Mouse (Mus musculus) inflammation-experienced regulatory T-cells (primary cell): ENCODE measurements around the gene Olfr398. TPM values are rescaled to one million over a fixed set of nuclear protein-coding genes. Genes with fewer than 3 reads are reported as not detected.

ENCODE experiments used
- polyA plus RNA-seq, 2 experiments: library from polyadenylated mRNA; unstranded; fragments of 100-300 nt; shearing (Covaris generic); gene quantifications; one replicate each; pipeline ENCODE4 v1.2.1; 2017

The Olfr398 gene
- polyA plus RNA-seq, result under 1 TPM; 0.28 to 0.37 TPM

GRCm38 (mm10) chr11:73990307-73990706 lies at the start of gene Olfr398:
Olfr398 (minus strand) TSS chr11:73990407.

GRCm38 (mm10) chr11:73960517-73960916 lies 29.7 kb downstream of the Olfr398 start, which contains the start of gene Olfr397:
Olfr397 (plus strand) TSS chr11:73960817.

GRCm38 (mm10) chr11:73936377-73936776 lies 53.8 kb downstream of the Olfr398 start, which contains the start of gene Olfr23:
Olfr23 (plus strand) TSS chr11:73936677.

Other genes with a start within 250 kb of the Olfr398 start
- under 1 TPM in 1 of 2 experiments, not detected in 1; 0.18 TPM for gene Olfr389, start 209.7 kb downstream of the Olfr398 start, polyA plus RNA-seq
- under 1 TPM; 0.14 to 0.53 TPM for gene Olfr390, start 207.4 kb downstream of the Olfr398 start, polyA plus RNA-seq
- gene Olfr391-ps, start 187.4 kb downstream of the Olfr398 start, polyA plus RNA-seq, result under 1 TPM in 1 of 2 experiments, not detected in 1; 0.27 TPM
- gene Olfr392, start 173.4 kb downstream of the Olfr398 start, polyA plus RNA-seq, result under 1 TPM in 1 of 2 experiments, not detected in 1; 0.08 TPM
- under 1 TPM; 0.11 to 0.22 TPM for gene Olfr393, start 139.0 kb downstream of the Olfr398 start, polyA plus RNA-seq
- gene Olfr394, start 99.6 kb downstream of the Olfr398 start, polyA plus RNA-seq, result not detected
- gene Olfr395, start 81.1 kb downstream of the Olfr398 start, polyA plus RNA-seq, result not detected
- gene Olfr23, start 53.7 kb downstream of the Olfr398 start, polyA plus RNA-seq, result 1 to 10 TPM in 1 of 2 experiments, under 1 TPM in 1; 0.96 to 1.5 TPM
- gene Olfr397, start 29.6 kb downstream of the Olfr398 start, polyA plus RNA-seq, result not detected
- gene Olfr139, start 66.1 kb upstream of the Olfr398 start, polyA plus RNA-seq, result not detected
- gene Olfr399, start 66.2 kb upstream of the Olfr398 start, polyA plus RNA-seq, result not detected
- under 1 TPM in 1 of 2 experiments, not detected in 1; 0.21 TPM for gene Zfp616, start 79.5 kb upstream of the Olfr398 start, polyA plus RNA-seq
- gene Olfr401, start 123.3 kb upstream of the Olfr398 start, polyA plus RNA-seq, result not detected
- not detected for gene Olfr402, start 163.1 kb upstream of the Olfr398 start, polyA plus RNA-seq
- not detected for gene Olfr403, start 195.8 kb upstream of the Olfr398 start, polyA plus RNA-seq
- gene Olfr43, start 221.0 kb upstream of the Olfr398 start, polyA plus RNA-seq, result 1 to 10 TPM in 1 of 2 experiments, under 1 TPM in 1; 0.23 to 3.4 TPM